Mouse (Mus musculus): ENCODE measurements at regions not wholly inside any gene's neighbourhood (a gene's known extent, or its start where the extent isn't known, plus 50 kb on each side); places are given as distances from the start of the nearest gene placed in this dataset.

- TF ChIP-seq CTCF (conservative IDR thresholded peaks at IDR 0.05; ENCODE audit: low read length) (0 out of 2 replicates have a peak, but pooled peaks have one; percentile 18), NANOG (IDR thresholded peaks at IDR 0.05; ENCODE audit: borderline replicate concordance, low read length) (no peak)
These were observed 87.0 kb downstream of the Cyp26b1 start for GRCm38 (mm10) chr6:84506675-84507074.

Measured in E14TG2a.4 (cell line).